Mouse (Mus musculus): ENCODE measurements around the gene Lars2.

Gene Lars2

GRCm38 (mm10) chr9:123506270-123507146 is 139.8 kb downstream of the Lars2 start:
- in situ Hi-C loops (cut with MseI, MboI): no loop called here

- in situ Hi-C loops (cut with MseI, MboI): no loop called here
These were observed 140.7 kb downstream of the Lars2 start for GRCm38 (mm10) chr9:123507380-123507779.

- in situ Hi-C loops (cut with MseI, MboI): no loop called here
These were observed 142.3 kb downstream of the Lars2 start for GRCm38 (mm10) chr9:123508986-123509385.

- in situ Hi-C loops (cut with MseI, MboI): no loop called here
These were observed 143.2 kb downstream of the Lars2 start for GRCm38 (mm10) chr9:123509638-123510604.

- in situ Hi-C loops (cut with MseI, MboI): no loop called here
These were observed 144.2 kb downstream of the Lars2 start for GRCm38 (mm10) chr9:123510926-123511325.

All from mouse trophoblast stem cell (cell line).